Mouse (Mus musculus) kidney, adult 11 months (tissue): Measurements from ENCODE around the gene Usf3.

ENCODE experiments used
- DNase-seq: peaks from one replicate; pipeline ENCODE4 v3.0.0; 2022

Gene Usf3

DNA sequence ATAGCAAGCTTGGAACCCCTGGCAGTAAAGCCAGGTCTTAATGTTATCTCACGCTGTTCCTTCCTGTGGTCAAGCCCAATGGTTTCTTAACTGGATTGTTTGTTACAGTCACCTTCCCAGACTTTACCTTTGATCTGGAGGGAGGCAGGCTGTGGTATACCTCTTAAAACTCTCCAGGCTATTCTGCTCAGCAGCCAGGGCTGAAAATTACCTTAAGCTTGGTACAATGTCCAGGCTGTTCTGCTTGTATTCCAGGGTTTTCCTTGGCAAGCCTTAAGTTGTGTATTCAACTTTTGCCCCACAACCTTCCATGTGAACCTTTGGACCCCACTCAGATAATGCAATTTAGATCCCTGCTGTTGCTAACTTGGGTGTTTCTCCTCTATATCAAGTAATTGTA lies 2.0 kb downstream of the Usf3 start:
- peak; percentile 77 for DNase-seq

- DNase-seq = no peak
Observed at GRCm38 (mm10) chr16:44176511-44176910, 3.5 kb downstream of the Usf3 start.

- no peak for DNase-seq
Observed at GRCm38 (mm10) chr16:44178555-44178954, 5.5 kb downstream of the Usf3 start.

DNA sequence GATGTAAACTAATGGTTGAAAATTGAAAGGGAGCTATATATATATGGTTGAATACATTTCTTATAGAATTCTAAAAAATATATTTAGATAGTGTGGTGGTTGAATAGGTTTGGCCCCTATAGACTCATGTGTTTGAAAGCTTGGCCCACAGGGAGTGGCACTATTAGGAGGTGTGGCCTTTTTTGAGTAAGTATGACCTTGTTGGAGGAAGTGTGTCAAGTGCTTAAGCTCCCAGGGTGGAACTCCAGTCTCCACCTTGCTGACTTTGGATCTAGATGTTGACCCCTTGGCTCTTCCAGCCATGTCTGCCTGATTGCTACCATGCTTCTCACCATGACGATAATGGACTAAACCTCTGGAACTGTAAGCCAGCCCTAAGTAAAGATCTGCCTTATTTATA lies 9.6 kb downstream of the Usf3 start:
- no peak for DNase-seq

DNA sequence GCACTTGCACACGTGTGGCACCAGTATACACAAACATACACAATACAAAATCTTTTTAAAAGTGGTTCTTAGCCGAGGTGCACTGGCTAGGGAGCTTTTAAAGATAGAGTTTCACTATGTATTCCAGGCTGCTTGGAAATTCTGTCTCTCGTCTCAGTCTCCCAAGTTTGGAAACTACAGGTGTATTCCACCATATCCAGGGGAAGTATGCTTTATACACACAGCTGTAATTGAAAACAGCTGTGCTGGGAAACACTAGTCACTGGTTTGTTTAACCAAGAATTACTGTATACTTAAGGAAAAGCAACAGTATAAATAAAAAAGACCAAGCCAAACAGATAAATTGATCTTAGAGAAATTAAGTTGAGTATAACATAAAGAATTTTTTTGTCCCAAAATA lies 11.7 kb downstream of the Usf3 start:
- DNase-seq = no peak

DNA sequence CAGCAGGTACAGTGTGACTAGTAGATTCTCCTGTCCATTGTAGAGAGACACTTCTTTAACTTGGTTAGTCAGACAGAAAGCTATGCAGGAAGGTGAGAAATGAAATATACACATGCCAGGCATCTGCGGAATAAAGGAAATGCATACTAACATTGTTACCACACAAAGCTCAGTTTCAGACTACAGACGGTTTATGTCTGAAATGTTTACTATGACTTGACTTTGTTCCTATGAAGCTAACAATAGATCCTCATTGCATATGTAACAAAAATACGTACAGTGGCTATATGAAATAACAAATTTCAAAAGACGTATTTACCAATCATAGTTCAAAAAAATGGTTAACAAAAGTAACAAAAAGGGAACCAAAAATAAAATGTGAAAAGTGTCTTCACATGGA lies 14.1 kb downstream of the Usf3 start:
- no peak for DNase-seq

DNA sequence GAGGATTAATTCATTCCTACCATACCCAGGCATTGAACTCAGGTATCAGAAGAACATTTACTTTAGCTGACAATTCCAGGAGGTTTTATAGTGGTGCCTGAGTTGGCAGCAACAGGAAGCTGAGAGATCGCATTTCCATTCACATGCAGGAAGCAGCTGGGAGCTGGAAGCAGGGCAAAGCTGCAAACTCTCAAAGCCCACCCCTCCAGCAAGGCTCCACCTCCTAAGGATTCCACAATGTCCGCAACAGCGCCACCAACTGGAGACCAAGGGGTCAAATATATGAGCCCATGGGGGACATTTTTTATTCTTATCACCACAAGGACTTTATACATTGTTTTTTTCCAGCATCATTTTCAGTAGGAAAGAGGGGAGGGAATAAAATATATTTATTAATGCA lies 15.7 kb downstream of the Usf3 start:
- no peak for DNase-seq

DNA sequence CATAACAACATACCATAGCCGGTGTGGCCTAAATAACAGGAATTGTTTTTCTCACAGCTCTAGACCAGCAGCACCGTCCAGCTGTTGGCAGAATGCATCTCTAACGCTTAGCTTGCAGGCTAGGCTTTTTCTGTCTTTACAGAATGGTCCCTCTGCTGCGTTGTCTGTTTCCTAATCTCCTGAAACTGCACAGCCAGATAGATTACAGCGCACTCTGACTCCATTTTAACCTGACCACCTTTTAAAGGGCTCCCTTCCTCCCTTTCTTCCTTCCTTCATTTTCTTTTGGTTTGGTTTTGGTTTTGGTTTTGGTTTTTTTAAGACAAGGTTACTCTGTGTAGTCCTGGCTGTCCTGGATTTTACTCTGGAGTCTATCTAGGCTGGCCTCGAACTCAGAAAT lies 17.0 kb downstream of the Usf3 start:
- DNase-seq = no peak

- no peak for DNase-seq
Observed at GRCm38 (mm10) chr16:44190968-44191367, 17.9 kb downstream of the Usf3 start.

- no peak for DNase-seq
Observed at GRCm38 (mm10) chr16:44199066-44199703, 26.1 kb downstream of the Usf3 start.

DNA sequence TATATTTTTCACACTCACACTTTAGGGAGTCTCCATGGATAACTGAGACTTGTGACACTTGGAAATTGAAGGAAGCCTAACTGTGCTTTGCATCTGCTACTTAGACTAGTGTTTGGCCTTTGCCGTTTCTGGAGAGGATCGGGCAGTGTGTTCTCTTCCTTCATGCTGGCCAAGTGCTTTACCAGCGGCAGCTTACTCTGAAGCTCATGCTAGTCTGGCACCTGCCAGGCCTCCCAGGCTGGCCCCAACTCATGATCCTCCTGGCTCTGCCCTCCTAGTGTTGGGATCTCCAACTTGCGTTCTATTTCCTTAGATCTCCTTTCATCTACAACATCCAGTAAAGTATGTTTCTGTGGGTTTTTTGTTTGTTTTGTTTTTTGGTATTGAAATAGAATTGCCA lies 27.1 kb downstream of the Usf3 start:
- no peak for DNase-seq

DNA sequence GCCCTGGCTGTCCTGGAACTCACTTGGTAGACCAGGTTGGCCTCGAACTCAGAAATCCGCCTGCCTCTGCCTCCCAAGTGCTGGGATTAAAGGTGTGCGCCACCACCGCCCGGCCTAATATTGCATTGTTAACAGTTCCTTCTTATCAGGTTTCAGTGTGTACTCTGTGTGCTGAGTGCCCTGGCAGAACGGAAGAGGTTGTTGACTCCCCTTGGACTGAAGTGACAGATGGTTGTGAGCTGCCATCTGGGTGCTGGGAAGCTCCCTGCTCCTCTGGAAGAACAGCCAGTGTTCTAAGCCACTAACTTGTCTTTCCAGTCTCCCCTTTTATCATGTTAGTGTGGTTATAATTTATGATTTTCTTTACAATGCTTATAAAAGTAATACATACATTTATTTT lies 31.3 kb downstream of the Usf3 start:
- DNase-seq = no peak

GRCm38 (mm10) chr16:44205973-44206372 lies 32.9 kb downstream of the Usf3 start:
- DNase-seq = no peak

DNA sequence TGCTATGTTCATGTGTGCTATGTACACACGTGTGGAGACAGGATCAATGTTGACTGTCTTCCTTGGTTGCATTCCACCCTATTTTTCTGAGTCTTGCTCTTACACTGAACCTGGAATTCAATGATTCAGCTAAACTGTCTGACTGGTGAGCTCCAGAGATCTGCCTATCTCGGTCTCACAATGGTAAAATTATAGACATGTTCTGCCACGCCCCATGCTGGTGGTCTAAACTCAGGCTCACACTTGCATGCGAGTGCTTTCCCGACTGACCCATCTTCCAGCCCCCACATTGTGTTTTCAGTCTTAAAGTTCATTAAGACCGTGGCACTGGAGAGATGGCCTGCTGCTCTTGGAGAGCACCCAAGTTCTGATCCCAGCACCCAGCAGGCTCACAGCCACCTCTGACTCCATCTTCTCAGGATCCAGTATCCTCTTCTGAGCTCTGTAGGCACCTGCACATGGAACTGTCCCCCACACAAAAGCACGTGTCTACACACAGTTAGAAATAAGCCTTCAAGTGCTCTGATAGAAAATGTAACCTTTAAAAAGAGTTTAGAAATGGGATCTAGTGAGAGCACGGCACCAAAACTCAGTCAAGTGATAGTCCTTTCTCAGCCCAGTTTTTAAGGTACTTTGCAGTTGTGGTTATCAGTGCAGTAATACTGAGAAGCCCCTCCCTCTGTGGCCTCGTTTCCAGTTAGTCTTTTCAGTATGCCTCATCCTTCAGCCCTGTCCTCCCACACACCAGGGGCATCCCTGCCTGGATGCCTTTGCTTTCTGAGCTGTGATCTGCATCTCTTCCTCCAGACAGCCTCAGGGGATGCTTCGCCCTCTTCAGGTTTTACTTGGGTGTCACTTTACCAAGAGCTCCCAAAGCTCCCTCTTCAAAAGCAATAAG lies 37.4 kb downstream of the Usf3 start:
- no peak for DNase-seq

DNA sequence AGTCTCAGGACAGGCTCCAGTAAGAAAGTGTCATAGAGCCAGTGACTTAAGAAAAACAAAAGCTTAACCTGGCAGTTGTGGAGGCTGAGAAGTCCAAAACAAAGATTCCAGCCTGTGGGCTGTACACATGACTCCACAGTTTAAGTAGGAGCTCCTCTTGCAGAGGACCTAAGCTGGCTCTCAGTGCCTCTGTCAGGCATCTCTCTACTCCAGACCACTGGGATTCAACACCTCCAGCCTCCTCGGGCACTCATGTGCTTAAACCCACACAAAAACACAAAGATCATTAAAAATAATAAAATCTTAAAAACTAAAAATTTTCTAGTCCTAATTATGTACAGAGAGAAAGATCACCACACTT lies 38.0 kb downstream of the Usf3 start:
- DNase-seq = no peak

DNA sequence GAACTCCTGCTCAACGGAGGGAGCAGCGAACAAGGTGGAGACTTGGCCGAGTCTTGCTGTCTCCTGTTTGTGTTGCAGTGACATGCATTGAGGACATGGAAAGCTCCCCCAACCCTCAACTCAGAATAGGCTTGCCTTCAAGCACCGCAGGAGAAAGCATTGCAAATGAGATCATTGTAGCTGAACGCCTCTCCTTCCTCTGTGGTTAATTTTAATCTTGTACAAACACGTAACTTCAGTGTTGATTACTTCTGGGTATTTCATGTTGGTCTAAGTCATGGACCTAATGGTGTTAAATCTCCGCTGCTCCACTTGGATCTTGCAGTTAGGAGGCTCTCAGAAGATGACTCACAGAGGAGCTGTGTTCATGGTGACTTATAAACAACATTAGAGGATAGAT lies 39.7 kb downstream of the Usf3 start:
- DNase-seq = no peak

DNA sequence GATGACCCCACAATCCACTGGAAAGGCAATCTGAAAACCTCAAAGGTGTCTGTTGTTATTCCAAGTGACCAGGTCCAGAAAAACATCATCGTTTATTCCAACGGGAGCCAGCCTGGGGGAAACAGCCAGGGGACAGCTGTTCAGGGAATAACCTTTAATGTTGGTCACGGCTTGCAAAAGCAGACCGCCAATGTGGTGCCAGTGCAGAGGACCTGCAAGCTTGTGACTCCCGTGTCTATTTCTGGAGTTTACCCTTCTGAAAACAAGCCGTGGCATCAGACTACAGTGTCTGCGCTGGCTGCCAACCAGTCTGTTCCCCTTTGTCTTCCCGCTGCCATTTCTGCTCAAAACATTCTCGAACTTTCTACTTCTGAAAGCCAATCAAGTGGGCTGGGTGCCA lies 42.5 kb downstream of the Usf3 start:
- DNase-seq = no peak

GRCm38 (mm10) chr16:44216417-44216816 lies 43.4 kb downstream of the Usf3 start:
- no peak for DNase-seq

GRCm38 (mm10) chr16:44221463-44221862 lies 48.4 kb downstream of the Usf3 start:
- DNase-seq = no peak

GRCm38 (mm10) chr16:44226706-44227291 lies 53.8 kb downstream of the Usf3 start:
- DNase-seq = no peak

DNA sequence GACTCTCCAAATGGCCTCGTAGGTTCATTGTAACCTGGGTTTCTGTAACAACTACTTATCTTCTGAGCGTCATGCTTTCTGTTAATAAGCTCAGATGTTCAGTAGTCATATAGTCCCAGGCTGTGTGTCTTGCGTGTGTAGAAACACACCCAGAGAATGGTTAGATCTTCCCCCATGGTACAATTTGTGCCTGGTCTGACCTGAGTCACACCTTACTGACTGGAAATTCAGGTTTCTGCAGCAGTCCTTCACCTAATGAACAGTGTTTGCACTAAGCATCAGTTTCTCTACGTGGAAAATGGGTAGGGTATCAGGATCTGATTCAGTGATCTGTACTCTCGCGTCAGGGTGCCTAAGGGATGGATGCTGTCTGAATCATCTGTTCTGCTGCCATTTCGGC lies 60.0 kb downstream of the Usf3 start:
- no peak for DNase-seq

DNA sequence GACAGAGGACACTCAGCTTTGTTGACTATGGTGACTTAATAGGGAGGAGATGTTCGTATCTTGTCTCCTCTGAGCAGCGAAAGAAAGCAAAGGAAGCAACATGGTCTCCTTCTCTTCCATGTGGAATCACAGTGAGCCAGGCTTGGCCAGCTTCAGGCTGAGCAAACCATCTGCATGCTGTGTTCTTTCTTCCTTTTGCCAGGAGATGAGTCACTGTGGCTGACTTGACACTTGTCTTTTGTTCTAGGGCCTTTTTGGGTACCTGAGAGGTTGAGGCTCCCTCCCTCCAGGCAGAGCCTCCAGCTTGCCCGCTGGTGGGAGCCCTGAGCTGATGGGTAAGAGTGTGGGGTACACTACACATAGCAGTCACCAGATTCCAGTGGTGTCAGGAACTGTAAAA lies 64.8 kb downstream of the Usf3 start:
- DNase-seq = no peak

DNA sequence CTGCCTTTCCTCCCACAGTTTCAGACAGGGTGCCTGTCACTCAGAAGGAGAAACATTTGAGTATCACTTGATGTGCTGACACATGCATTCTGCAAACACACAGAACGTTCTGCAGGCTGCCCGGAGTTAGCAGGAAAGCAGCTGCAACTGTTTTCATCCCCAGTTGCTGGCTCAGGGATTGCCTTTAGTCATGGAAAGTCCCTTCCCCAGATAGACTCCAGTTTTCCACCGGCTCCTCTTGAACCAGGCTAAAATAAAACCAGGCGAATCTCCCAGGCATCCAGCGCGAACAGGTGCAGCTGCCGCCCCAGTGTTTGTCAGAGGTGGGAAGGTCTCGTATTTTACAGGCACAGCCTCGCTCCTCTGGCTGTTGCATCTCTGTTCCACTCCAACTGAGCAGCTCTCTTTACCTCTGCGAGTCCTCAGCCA lies 65.8 kb downstream of the Usf3 start:
- no peak for DNase-seq

DNA sequence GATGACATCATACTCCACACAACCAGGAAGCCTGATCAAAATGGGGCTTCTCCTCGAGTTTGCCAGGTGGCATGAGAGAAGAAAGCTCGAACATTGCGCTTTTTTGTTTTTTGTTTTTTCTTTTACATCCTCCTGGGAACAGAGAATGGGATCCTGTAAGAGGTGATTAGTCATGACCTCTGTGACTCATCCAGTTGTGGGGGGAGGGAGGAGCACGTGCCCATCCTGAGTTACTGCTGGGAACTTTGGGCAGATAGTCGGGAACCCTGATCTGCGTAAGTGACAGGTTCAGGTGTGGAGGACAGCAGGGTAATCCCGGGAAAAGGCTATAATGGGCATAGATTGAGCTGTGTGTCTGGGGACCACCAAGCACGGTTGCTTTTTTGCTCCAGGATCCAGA lies 67.4 kb downstream of the Usf3 start:
- no peak for DNase-seq
